Mouse (Mus musculus) adrenal gland, postnatal 4 days (tissue): ENCODE results near the gene Smc5. TPM values are rescaled to one million over a fixed set of nuclear protein-coding genes. Genes with fewer than 3 reads are reported as not detected.

Experiments
- total RNA-seq, 2 experiments: library from RNA; stranded (reverse); gene quantifications; 2 replicates each; pipeline ENCODE4 v1.2.3; 2021

Smc5 gene
- total RNA-seq, 2 experiments from 2014 or later = 53.6 to 64.5 TPM

Other genes with a start within 250 kb of the Smc5 start
- 10 to 100 TPM; 44.4 to 51.1 TPM for gene Klf9, start 132.7 kb downstream of the Smc5 start, total RNA-seq
- gene Mamdc2, start 174.5 kb upstream of the Smc5 start, total RNA-seq = 1 to 10 TPM; 1.3 to 1.4 TPM